Mouse (Mus musculus): ENCODE data around the gene Raver2.

Raver2 gene

GRCm38 (mm10) chr4:101093292-101093691 is 24.5 kb downstream of the Raver2 start:
- no peak for DNase-seq (ENCODE audit: low spot score in 2 of 2)

GRCm38 (mm10) chr4:101107122-101107521 is 38.3 kb downstream of the Raver2 start:
- no peak for DNase-seq (ENCODE audit: low spot score in 2 of 2)

DNA sequence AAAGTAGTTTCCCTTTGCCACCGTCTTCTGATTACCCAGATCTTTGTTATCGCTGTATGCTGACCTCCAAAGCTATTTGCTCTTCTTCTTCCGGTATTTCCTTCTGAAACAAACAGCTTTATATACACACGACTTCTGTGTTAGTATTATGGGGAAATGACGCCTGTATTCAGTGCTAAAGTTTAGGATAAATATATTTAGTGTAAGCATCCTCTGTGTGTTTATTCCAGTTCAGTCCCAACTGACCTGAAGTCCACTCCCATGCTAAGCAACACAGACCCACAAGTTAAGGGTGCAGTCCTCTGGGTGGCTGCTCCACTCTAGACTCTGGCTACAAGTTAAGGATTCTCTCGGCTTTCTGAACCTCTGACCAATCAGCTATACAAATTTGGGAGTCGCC is 52.2 kb downstream of the Raver2 start:
- no peak for DNase-seq (ENCODE audit: low spot score in 2 of 2)

GRCm38 (mm10) chr4:101135013-101135412 is 66.2 kb downstream of the Raver2 start:
- no peak for DNase-seq (ENCODE audit: low spot score in 2 of 2)

DNA sequence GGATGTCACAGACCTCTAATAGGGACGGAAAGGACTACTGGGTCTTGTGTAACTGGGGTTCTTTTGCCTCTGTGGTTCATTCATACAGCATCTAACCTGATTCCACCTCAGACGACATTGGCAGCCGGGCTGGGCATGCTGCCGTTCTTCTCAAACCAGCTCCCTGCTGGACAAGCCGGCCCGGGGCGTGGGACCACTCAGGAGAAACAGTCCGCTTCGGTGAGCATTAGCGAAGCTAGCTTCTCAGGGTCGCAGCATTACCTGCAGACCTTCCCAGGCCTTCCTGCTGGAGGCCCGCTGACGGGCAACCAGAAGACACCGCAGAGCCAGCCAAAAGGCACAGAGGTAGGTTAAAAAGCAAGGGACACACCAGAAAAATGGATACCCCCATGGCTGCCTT is 67.1 kb downstream of the Raver2 start:
- no peak for DNase-seq (ENCODE audit: low spot score in 2 of 2)

- no peak for DNase-seq (ENCODE audit: low spot score in 2 of 2)
Measured at GRCm38 (mm10) chr4:101137975-101138374, 69.2 kb downstream of the Raver2 start.

- DNase-seq (ENCODE audit: low spot score in 2 of 2): no peak
Measured at GRCm38 (mm10) chr4:101141768-101142167, 73.0 kb downstream of the Raver2 start.

GRCm38 (mm10) chr4:101143901-101144300 is 75.1 kb downstream of the Raver2 start:
- no peak for DNase-seq (ENCODE audit: low spot score in 2 of 2)

GRCm38 (mm10) chr4:101144361-101144760 is 75.6 kb downstream of the Raver2 start:
- no peak for DNase-seq (ENCODE audit: low spot score in 2 of 2)

GRCm38 (mm10) chr4:101144790-101145189 is 76.0 kb downstream of the Raver2 start:
- no peak for DNase-seq (ENCODE audit: low spot score in 2 of 2)

DNA sequence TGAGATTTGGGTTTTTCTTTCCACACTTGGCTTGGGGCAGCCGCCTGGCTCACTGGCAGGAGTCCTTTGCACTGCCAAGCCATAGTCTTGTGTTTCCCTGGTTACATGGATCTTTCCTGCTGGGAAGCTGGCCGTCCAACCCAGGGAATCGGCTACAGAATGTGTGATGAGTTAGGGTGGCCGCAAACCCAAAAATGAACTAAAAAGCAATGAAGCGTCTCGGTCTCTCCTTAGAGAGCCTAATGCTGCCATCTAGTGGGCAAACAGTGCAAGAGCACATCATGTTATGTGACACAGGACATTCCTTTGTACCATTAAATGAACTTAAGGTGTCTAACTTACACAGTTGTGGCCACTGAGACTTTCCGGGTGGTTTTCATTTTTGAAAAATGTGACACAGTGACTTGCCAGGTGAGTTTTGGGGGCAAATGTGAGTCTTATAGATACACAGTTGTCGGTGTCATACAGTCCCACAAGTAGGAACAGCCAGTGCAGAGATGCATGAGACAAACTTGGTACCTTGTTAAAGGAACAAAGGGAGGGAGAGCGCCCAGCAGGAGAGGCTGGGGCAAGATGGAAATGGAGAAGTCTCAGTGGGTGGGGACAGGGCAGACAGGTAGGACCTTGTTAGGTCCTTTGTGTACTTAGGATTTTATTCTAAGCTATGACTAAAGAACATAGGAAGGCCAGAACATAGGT is 77.4 kb downstream of the Raver2 start:
- DNase-seq (ENCODE audit: low spot score in 2 of 2): peak; percentile 72 to 85

DNA sequence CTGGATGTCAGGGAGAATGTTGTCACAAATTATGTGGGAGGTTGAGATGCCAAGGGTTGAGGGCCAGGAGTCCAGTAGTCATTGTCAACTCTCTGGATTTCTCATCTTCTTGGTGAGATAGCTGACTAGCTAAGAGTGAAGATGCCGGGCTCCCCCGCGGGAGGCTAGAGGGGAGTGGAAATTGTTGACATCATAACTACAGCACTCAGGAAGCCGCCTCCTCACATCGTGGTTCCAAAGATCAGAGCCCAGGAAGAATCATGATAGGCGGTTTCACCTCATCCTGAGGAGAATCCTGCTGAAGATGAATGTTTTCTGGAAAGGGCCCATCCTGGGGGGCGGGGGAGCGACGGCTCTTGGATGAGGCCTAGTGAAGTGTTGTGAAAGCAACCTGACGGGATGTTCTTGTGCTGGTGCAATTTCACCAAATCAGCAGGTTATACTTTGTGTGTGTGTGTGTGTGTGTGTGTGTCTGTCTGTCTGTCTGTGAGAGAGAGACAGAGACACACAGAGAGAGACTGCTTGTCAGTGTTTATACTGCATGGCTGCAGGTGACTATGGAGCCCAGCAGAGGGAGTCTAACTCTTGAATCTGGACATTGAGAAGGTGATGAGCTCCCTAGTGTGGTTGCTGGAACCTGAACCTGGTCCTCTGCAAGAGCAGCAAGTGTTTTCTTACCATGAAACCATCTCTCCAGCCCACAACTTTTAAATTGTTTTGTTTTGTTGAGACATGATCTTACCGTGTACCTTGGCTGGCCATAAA is 78.3 kb downstream of the Raver2 start:
- DNase-seq (ENCODE audit: low spot score in 2 of 2): no peak

DNA sequence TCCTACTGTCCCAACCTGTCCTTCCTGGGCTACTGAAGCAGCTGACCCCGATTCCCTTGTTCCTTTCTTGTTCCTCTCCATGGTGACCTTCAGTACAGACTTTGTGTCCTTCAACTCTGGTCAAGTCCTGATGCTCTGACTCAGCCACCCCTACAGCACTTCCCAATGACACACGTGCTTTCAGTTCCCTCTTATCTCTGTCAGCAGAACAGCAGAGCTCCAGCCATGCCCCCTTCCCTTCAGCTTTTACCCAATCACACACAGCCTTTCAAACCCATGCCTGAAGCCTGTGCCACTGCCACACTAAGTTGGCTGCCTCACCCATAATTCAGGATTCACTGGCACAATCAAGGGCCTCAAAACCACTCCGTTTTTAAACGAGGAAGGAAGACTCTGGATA is 86.8 kb downstream of the Raver2 start:
- no peak for DNase-seq (ENCODE audit: low spot score in 2 of 2)

DNA sequence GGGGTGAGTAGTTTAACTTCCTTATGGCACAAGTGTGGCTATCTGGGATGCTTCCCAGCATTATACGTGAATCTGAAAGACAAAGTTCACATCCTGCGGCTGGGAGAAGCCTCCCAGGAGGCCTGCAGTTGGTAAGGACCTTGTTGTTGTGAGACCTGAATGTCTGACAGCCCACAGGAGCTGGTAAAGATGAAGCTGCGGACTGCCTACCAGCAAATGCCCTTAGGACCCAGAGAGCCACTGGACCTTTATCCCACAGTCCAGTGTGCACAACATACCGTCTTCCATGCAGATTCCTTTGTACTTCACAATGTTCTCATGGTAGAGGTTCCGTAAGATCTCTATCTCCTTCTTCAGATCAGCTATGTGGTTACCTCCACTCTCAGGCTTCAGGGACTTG is 88.7 kb downstream of the Raver2 start:
- DNase-seq (ENCODE audit: low spot score in 2 of 2): no peak

DNA sequence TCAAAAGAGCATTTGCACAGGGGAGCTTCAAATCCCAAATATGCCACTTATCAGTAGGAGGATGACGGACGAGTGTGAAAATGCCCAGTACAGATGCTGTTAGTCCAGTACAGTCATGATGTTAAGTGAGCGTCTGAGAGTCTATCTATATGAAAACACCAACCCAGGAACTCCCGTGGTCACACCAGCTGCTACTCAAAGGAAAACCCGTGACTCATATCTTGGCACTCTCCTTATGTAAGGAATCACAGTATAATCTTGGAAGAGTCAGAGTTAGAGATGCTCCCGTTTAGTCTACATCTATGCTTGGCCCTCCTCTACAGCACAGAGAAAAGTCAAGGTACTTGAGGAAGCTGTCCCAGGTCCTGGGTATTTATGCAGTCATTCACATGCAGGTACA is 89.5 kb downstream of the Raver2 start:
- DNase-seq (ENCODE audit: low spot score in 2 of 2): peak; percentile 49 to 73

- no peak for DNase-seq (ENCODE audit: low spot score in 2 of 2)
Measured at GRCm38 (mm10) chr4:101159191-101159764, 90.5 kb downstream of the Raver2 start.

GRCm38 (mm10) chr4:101160821-101161220 is 92.0 kb downstream of the Raver2 start:
- no peak for DNase-seq (ENCODE audit: low spot score in 2 of 2)

- no peak for DNase-seq (ENCODE audit: low spot score in 2 of 2)
Measured at GRCm38 (mm10) chr4:101164189-101164588, 95.4 kb downstream of the Raver2 start.

- DNase-seq (ENCODE audit: low spot score in 2 of 2): no peak
Measured at GRCm38 (mm10) chr4:101164673-101165072, 95.9 kb downstream of the Raver2 start.

- DNase-seq (ENCODE audit: low spot score in 2 of 2): no peak
Measured at GRCm38 (mm10) chr4:101165776-101166175, 97.0 kb downstream of the Raver2 start.

DNA sequence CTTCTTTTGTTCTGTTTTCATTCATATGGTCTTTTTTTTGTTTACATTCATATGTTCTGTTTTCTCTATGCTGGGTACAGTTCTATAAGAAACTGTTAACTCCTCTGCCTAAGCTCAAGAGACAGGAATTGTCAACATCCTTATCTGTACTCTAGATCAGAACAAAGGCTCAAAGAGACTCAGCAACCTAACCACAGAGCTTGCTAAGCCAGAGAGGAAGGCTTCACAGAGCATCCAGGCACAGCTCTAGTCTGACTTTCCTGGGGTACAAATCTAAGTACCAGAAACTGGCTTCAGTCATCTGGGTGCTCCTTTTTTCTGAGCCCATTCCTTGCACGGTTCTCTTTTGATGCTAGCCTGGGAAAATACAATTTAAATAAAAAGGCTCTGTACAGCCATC is 99.0 kb downstream of the Raver2 start:
- DNase-seq (ENCODE audit: low spot score in 2 of 2): no peak

- DNase-seq (ENCODE audit: low spot score in 2 of 2): no peak
Measured at GRCm38 (mm10) chr4:101168189-101168778, 99.5 kb downstream of the Raver2 start.

- no peak for DNase-seq (ENCODE audit: low spot score in 2 of 2)
Measured at GRCm38 (mm10) chr4:101172738-101173137, 104.0 kb downstream of the Raver2 start.

Measured in frontal cortex, postnatal 36 days (tissue).